Mouse (Mus musculus): ENCODE measurements around the gene Sap25. TPM values are rescaled to one million over a fixed set of nuclear protein-coding genes. Genes with fewer than 3 reads are reported as not detected.
"Not testable (repeated sequence)": the region's sequence is repeated elsewhere in the genome, so short reads cannot be mapped to it uniquely, and the experiment has no call there.

Gene Sap25
- total RNA-seq (2021) = 10 to 100 TPM; 10.1 to 13.3 TPM

DNA sequence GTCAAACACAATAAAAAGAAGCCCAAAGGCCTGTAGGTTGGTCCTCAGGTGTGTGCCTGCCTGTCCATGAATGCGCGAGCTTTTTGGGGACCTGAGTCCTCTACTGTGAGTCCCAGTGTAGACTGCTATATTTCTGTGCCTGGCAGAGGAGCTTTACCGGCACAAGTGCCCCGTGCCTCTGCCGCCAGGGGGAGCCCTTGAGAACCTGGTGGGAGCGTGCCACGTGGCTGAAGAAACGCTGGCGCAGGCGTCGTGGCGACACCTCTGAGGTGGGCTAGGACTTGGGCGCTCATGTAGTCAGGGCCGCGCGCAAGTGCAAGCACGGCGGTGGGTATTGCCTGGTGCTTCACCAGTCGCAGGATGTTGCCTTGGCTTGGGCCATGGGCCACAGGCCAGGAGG is at the start of gene Sap25:
Sap25 (plus strand) TSS at position 281 of the 400 bp plus-strand sequence.
- DNase-seq = no peak

GRCm38 (mm10) chr5:137595921-137596320 is 45.2 kb upstream of the Sap25 start:
- DNase-seq = no peak

GRCm38 (mm10) chr5:137596601-137597261 is 44.4 kb upstream of the Sap25 start:
- DNase-seq = no peak

DNA sequence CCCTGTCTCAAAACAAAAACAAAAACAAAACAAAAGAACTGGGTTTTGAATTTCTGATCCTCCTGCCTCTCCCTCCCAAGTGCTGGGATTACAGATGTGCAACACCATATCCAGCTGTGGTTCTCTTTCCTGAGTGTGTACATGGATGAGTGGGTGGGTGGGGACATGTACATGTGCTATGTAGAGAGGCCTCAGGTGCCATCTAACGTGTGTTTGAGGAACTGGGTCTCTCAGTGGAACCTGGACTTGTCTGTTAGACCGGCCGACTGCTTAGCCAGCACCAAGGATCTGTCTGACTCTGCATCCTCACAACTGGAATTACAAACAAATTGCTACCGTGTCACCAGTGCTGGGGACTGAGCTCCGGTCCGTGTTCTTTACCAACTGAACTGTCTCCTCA is 43.5 kb upstream of the Sap25 start:
- no peak for DNase-seq

GRCm38 (mm10) chr5:137598100-137598826 is 42.9 kb upstream of the Sap25 start:
- no peak for DNase-seq

DNA sequence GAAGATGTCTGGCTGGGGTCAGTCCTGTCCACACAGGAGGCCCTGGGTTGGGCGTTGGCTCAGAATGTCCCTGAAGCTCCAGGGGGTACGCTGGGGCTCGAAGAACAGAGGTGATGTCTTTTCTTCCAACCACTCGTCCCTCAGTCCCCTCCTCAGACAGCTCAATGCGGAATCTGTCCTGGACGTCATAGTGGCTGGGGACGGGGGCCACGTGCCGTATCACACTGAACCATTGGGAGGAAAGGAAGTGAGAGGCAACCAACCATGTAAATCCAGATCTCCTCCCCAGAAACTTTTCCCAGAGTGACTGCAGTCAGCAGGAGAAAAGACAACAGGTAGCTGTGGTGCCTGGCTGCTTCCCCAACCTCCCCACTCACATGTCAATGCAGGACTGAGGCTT is 41.5 kb upstream of the Sap25 start:
- DNase-seq = no peak

- no peak for DNase-seq
These were observed 40.9 kb upstream of the Sap25 start for GRCm38 (mm10) chr5:137600281-137600618.

DNA sequence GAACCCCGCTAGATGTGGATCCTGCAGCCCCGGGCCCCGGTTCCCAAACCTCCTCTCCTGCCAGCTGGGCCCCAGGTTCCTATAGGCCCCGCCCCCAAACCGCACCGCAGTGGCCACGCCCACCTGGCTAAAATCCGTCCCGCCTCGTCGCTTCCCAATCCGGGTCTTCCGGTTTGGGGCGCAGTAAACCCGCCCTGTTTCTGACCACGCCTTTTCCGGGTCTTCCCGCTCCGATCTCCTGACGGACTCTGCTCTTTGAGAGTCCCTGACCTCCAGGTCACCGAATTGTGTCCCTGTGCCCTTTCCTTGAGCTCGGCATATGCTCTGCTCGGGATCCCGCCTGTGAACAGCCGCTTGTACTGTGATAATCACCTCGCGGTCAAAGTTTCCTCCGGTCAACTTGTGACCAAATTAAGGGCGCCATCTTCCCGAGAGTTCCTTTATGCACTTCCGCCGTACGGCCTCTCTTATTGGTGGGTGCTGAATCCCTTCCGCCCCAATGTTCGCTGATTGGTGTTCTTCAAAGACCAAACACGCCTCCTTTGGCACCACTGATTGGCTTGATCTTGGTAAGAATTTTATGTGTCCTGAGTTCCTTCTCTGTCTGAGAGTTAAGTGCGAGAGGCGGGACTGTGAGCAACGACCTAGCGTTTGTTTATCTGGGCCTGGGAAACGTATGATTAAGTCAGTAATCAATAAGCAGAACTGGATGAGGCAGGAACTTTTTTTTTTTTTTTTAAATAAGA is 40.3 kb upstream of the Sap25 start, which contains the start of gene Mospd3:
Mospd3 (minus strand) TSS at position 440 of the 746 bp plus-strand sequence.
- peak; percentile 95 for DNase-seq

DNA sequence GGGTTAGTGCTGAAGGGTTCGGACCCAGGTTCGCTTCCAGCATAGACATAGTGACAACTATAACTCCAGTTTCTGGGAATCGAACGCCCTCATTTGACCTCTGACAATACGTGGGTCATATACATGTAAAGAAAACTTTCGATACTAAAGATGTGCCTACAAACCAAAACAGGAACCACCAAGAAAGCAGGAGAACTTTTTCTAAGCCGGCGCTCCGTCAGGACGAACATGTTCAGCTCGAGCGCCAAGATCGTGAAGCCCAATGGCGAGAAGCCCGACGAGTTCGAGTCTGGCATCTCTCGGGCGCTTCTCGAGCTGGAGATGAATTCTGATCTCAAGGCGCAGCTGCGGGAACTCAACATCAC is 39.8 kb upstream of the Sap25 start:
- DNase-seq = no peak

DNA sequence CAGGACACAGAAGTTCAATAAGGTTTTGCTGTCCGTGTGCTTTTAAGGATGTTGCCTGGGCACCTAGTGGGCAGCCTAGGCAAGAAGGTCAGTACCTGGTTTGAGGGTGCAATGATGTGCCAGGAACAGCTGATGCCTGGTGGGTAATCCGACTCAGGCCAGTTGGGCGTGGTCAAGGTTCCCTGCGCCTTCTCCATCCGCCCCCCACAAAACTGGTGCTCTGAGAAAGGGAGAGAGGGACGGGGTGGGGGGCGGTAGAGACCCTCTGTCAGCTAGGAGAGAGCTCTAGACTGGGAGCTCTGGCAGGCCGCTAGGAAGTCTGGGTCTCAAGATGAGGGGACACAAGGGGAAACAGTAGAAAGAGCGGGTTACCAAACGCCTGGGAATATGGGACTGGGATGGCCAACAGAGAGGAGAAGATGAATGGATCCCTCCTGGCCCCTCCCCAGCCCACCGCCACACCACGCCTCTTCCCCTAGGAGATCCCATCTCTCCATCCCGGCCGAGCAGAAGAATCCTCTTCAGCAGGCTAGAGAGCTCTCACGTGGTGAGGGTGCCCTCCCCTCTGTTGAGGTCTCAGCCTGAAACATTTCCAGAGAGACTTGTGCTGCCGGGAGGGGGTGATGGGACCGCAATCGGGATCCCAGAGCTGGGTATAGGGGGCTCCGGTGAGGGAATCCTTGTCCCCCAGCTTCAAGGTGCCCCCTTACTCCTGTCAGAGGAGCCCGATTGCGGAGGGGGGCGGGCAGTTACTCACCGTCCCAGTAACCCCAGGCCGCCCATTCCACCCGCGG is 33.1 kb upstream of the Sap25 start:
- DNase-seq = no peak

- DNase-seq = no peak
These were observed 32.4 kb upstream of the Sap25 start for GRCm38 (mm10) chr5:137608654-137609190.

GRCm38 (mm10) chr5:137609292-137609691 is 31.8 kb upstream of the Sap25 start:
- no peak for DNase-seq

DNA sequence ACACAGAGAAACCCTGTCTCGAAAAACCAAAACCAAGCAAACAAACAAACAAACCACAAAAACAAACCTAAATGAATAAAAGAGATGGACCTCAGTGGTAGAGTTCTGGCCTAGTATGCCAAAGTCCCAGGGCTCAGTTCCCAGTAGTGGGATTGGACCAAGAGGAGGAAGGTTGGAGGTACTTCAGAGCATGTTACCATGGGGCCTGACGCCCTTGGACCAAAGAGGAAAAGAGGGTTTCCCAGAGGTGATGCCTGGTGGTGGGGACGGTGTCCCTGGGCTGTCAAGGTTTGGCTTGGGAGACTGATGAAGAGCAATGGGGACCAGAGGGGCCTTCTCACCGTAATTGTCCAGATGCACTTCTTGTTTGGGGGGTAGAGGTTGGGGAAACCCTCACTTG is 31.1 kb upstream of the Sap25 start:
- DNase-seq = no peak

- DNase-seq = no peak
These were observed 30.4 kb upstream of the Sap25 start for GRCm38 (mm10) chr5:137610548-137611244.

DNA sequence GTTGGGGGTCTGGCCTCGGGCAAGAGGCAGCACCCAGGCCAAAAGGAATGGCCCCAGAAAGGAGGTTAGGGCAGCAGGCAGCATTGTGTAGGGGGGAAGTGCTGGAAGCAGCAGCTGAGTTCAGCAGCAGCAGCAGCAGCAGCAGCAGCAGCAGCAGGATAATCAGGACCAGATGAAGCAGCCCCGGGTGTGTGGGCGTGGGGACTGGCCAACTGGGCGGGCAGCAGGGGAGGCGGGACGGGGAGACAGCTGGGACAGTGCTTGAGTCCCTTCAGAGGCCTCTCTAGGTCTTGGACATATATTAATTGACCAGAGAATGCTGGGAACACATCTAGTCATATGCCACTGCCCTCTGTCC is 29.9 kb upstream of the Sap25 start:
- DNase-seq = no peak

DNA sequence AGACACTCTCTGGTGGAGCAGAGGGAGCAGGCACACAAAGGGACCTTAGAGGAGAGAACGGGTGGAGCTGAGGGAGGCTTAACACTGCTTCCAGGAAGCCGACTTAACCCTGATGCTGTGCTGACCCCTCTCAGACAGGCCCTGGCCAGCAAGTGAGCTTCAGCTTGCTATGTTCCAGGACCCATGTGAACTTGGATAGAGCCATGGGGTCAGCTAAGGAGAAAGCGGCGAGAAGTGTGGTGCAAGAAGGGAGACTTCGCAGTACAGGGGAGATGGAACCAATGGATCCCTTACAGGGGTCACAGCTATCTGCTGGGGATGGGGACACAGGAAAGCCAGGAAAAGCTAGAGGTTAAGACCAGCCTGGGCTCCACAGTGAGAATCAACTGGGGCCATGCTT is 28.1 kb upstream of the Sap25 start:
- DNase-seq = no peak

- DNase-seq = no peak
These were observed 27.6 kb upstream of the Sap25 start, which contains the start of gene Pcolce for GRCm38 (mm10) chr5:137613550-137613949. Gene Pcolce, minus strand, starts transcription at chr5:137613784.

GRCm38 (mm10) chr5:137614921-137615320 is 26.2 kb upstream of the Sap25 start:
- not testable (repeated sequence) for DNase-seq

GRCm38 (mm10) chr5:137615347-137615746 is 25.8 kb upstream of the Sap25 start:
- no peak for DNase-seq

- DNase-seq = no peak
These were observed 17.1 kb upstream of the Sap25 start for GRCm38 (mm10) chr5:137623937-137624530.

DNA sequence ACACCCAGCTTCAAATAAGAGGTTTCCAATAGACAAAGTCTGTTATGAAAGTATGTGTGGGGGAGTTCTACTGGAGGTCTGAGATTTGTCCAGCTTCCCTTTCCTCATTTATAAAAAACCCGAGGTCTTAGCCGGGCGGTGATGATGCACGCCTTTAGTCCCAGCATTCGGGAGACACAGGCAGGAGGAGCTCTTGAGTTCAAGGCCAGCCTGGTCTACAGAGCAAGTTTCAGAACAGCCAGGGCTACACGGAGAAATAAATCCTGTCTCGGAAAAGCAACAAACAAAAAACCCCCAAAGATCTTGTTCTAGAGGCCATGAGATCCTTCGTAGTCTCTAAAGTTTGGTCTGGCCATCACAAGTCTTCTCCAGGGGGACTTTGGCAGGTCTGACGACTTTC is 13.1 kb upstream of the Sap25 start:
- no peak for DNase-seq
